Mouse (Mus musculus) limb, embryonic 12.5 days (tissue): Measurements from ENCODE around the gene Olfr464. TPM values are rescaled to one million over a fixed set of nuclear protein-coding genes. Genes with fewer than 3 reads are reported as not detected.
A peak's percentile ranks its signal among the peaks of the same experiment; 100 is the strongest.

Experiments used
- ATAC-seq: fragments of 200-750 bp; cut with Nextera tagmentation; 2 replicates; pipeline ENCODE4 v1.8.0; 2017; ENCODE audit warnings: low read depth, moderate TSS enrichment; ENCODE audit not compliant: insufficient number of reproducible peaks, insufficient read depth, low FRiP score, low TSS enrichment
- H3K27ac ChIP-seq: fragments of 300-500 bp; sonication (generic); 2 replicates; pipeline ENCODE4 v1.5.1; 2016; ENCODE audit warnings: mild to moderate bottlenecking, moderate library complexity
- H3K27me3 ChIP-seq: fragments of 300-500 bp; sonication (generic); 2 replicates; pipeline ENCODE4 v1.6.1; 2016; ENCODE audit warnings: mild to moderate bottlenecking, moderate library complexity
- H3K36me3 ChIP-seq: fragments of 300-500 bp; sonication (generic); 2 replicates; pipeline ENCODE4 v1.6.1; 2016; ENCODE audit warnings: mild to moderate bottlenecking, moderate library complexity
- H3K4me1 ChIP-seq: fragments of 300-500 bp; sonication (generic); replicated peaks from 2 replicates; pipeline ENCODE4 v1.6.1; 2016
- H3K4me2 ChIP-seq: fragments of 300-500 bp; sonication (generic); 2 replicates; pipeline ENCODE4 v1.6.1; 2016; ENCODE audit warnings: mild to moderate bottlenecking, moderate library complexity
- H3K4me3 ChIP-seq: fragments of 300-500 bp; sonication (generic); replicated peaks from 2 replicates; pipeline ENCODE4 v1.5.1; 2016; ENCODE audit warnings: mild to moderate bottlenecking
- H3K9ac ChIP-seq: fragments of 300-500 bp; sonication (generic); replicated peaks from 2 replicates; pipeline ENCODE4 v1.6.1; 2016; ENCODE audit warnings: mild to moderate bottlenecking, moderate library complexity
- H3K9me3 ChIP-seq: fragments of 300-500 bp; sonication (generic); 2 replicates; pipeline ENCODE4 v1.6.1; 2016; ENCODE audit warnings: mild to moderate bottlenecking, moderate library complexity
- WGBS: fragments of 180-500 bp; shearing (Covaris S2); methylation state at CpG from one replicate; pipeline ENCODE4 v1.1.7; 2016; 5-methylcytosine and 5-hydroxymethylcytosine counted together
- polyA plus RNA-seq: library from polyadenylated mRNA; unstranded; fragments of >200 nt; fragmentation: Nextera tagmentation; extraction: Ambion mirVana; gene quantifications from 2 replicates; pipeline ENCODE4 v1.2.1, GENCODE M21; 2016

Gene Olfr464
- polyA plus RNA-seq, 1 experiment from 2014 or later = not detected

DNA sequence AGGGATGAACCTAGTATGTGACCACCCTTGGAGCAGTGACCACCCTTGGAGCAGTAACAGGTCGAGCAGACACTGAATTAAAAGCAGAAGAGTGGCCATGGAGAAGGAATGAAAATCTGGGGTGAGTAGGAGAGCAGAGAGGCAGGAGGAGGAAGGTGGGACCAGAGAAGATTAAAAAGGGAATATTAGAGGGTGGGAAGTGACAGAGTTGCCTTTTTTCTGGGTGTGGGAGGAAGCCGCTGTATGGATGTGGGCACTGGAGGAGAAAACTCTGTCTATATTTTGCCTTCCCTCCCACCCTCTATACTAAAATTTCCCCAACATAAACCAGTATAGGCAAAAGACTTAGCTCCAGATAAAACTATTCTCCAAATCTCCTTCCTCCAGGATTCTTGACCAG lies 466 bp downstream of the Olfr464 start:
- H3K9me3 ChIP-seq = no peaks in the 10 kb centered on the region
- no peaks in the 10 kb centered on the region for H3K4me1 ChIP-seq
- H3K4me2 ChIP-seq = no peak overlapping the region
- H3K27ac ChIP-seq = no peak overlapping the region
- H3K27me3 ChIP-seq = peaks cover 3% of the 10 kb centered on the region; the same call in 1 of the 2 replicates
- no peak overlapping the region for H3K4me3 ChIP-seq
- H3K9ac ChIP-seq = no peak overlapping the region
- no peak for ATAC-seq
- 59% methylated on average over 2 of the region's 2 CpGs for WGBS
- H3K36me3 ChIP-seq = no peaks in the 10 kb centered on the region

DNA sequence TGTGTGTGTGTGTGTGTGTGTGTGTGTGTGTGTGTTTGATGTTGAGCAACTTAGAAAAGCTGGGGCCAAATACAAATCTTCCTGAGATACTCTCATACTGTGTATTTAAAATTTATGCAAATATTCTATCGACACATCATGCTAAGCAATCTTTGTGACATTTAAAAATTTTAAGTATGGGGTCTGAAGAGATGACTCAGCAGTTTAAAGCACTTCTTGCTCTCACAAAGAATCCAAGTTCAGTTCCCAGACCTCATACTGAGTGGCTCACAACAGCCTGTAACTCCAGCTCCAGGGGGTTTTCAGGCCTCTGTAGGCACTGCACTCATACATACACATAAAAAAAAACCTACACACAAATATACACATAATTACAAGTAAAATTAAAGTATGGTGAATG lies 4.8 kb downstream of the Olfr464 start:
- H3K27me3 ChIP-seq = no peaks in the 10 kb centered on the region
- no peak overlapping the region for H3K4me3 ChIP-seq
- H3K4me1 ChIP-seq = no peaks in the 10 kb centered on the region
- 84% methylated on average over 1 of the region's 1 CpGs for WGBS
- H3K9me3 ChIP-seq = no peaks in the 10 kb centered on the region
- H3K36me3 ChIP-seq = no peaks in the 10 kb centered on the region
- no peak overlapping the region for H3K9ac ChIP-seq
- no peak for ATAC-seq
- no peak overlapping the region for H3K4me2 ChIP-seq
- no peak overlapping the region for H3K27ac ChIP-seq

DNA sequence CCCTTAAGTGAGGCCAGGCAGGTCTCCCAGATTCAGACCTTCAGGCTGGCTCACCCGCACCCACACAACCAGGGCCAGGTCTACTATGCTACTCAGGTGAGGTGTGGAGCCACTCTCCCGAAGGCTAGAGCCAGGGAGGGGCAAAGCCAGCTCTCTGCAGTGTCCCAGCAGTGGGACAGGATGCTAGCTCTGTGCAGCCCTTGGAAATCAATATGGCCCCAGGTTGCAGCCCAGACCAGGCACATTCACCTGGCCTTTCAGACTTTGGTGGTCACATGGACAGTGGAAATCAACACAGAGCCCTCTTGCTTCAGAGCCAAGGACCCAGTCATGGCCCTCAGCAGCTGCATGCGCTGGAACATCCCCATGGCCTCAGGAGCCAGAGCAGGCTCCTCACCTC lies 16.4 kb downstream of the Olfr464 start:
- no peak overlapping the region for H3K9ac ChIP-seq
- H3K27me3 ChIP-seq = no peaks in the 10 kb centered on the region
- H3K36me3 ChIP-seq = no peaks in the 10 kb centered on the region
- ATAC-seq = no peak
- H3K9me3 ChIP-seq = no peaks in the 10 kb centered on the region
- H3K4me2 ChIP-seq = no peak overlapping the region
- H3K4me3 ChIP-seq = no peak overlapping the region
- no peaks in the 10 kb centered on the region for H3K4me1 ChIP-seq
- 74% methylated on average over 3 of the region's 3 CpGs for WGBS
- H3K27ac ChIP-seq = no peak overlapping the region

GRCm38 (mm10) chr11:87897287-87897686 lies 23.5 kb downstream of the Olfr464 start, which contains the start of gene Olfr463:
Olfr463 (minus strand) TSS chr11:87897387.
- no peaks in the 10 kb centered on the region; the same call in 1 of the 2 replicates for H3K4me1 ChIP-seq
- H3K9me3 ChIP-seq = no peaks in the 10 kb centered on the region
- H3K27ac ChIP-seq = no peak within 1 kb of the TSS
- H3K4me2 ChIP-seq = no peak within 1 kb of the TSS
- H3K4me3 ChIP-seq = no peak within 1 kb of the TSS
- no peak within 1 kb of the TSS for H3K9ac ChIP-seq
- peaks cover 11% of the 10 kb centered on the region for H3K27me3 ChIP-seq
- no peak for ATAC-seq
- H3K36me3 ChIP-seq = no peaks in the 10 kb centered on the region

DNA sequence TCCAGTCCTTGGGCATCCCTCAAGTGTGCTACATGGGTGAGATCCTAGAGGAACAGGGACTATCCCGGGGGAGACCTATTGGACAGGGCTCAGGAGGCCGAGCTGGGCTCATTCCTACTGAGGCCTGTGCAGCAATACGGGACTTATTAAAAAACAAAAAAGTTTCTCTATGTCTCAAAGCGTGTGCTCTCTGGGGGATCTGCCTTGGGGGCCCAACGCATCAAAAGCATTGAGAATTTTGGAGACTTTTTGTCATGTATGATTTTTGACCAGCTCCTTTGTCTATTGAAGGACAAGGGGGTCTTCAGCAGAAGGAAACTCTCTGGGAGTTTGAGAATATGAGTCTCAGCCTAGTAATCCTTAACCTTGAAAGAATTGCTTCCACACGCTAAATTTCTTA lies 28.6 kb downstream of the Olfr464 start, which contains the start of gene Olfr462:
Gene Olfr462, minus strand, starts transcription at position 101 of the 400 bp plus-strand sequence.
- H3K9me3 ChIP-seq = no peaks in the 10 kb centered on the region
- no peaks in the 10 kb centered on the region for H3K27me3 ChIP-seq
- no peaks in the 10 kb centered on the region for H3K4me1 ChIP-seq
- WGBS = 90% methylated on average over 6 of the region's 6 CpGs
- no peak for ATAC-seq
- H3K4me2 ChIP-seq = no peak within 1 kb of the TSS
- H3K36me3 ChIP-seq = no peaks in the 10 kb centered on the region
- no peak within 1 kb of the TSS for H3K4me3 ChIP-seq
- H3K9ac ChIP-seq = no peak within 1 kb of the TSS
- no peak within 1 kb of the TSS for H3K27ac ChIP-seq

DNA sequence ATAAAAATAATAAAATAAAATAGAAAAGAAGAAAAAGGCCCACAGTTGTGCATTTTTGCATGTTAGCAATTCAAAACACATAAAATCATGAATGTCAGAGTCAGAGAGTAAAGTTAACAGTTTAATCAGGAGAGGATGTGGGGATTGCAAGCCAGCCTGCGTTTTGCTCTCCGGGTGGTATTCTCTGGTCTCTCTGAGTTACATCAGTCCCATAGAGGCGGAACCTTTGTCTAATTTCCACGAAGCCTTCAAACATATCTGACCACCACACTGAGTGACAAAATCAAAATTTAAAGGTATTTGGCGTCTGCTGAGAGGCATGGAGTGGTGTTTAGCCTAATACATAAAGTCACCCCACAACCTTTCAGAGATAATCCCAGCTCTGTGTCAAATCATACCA lies 35.9 kb downstream of the Olfr464 start:
- no peaks in the 10 kb centered on the region for H3K36me3 ChIP-seq
- H3K27me3 ChIP-seq = no peaks in the 10 kb centered on the region
- ATAC-seq = no peak
- H3K27ac ChIP-seq = no peak overlapping the region
- H3K4me2 ChIP-seq = no peak overlapping the region
- no peak overlapping the region for H3K4me3 ChIP-seq
- H3K9ac ChIP-seq = no peak overlapping the region
- peaks cover 9% of the 10 kb centered on the region; the same call in 1 of the 2 replicates for H3K4me1 ChIP-seq
- 81% methylated on average over 5 of the region's 5 CpGs for WGBS
- H3K9me3 ChIP-seq = no peaks in the 10 kb centered on the region

GRCm38 (mm10) chr11:87883493-87883892 lies 37.3 kb downstream of the Olfr464 start:
- WGBS = 45% methylated on average over 5 of the region's 5 CpGs
- no peak for ATAC-seq

GRCm38 (mm10) chr11:87881714-87882113 lies 39.1 kb downstream of the Olfr464 start:
- Histone ChIP-seq H3K36me3 (no peaks in the 10 kb centered on the region), H3K9ac (no peak overlapping the region), H3K4me3 (no peak overlapping the region), H3K27ac (no peak overlapping the region), H3K4me2 (no peak overlapping the region), H3K27me3 (no peaks in the 10 kb centered on the region), H3K4me1 (peaks cover 14% of the 10 kb centered on the region; the same call in 1 of the 2 replicates), H3K9me3 (no peaks in the 10 kb centered on the region)
- no peak for ATAC-seq
- 65% methylated on average over 4 of the region's 4 CpGs for WGBS

More at GRCm38 (mm10) chr11:87883493-87883892, 37.3 kb downstream of the Olfr464 start:
- no peak overlapping the region for H3K4me2 ChIP-seq
- H3K9ac ChIP-seq = no peak overlapping the region
- H3K36me3 ChIP-seq = no peaks in the 10 kb centered on the region
- H3K4me1 ChIP-seq = peaks cover 14% of the 10 kb centered on the region; the same call in 1 of the 2 replicates
- no peaks in the 10 kb centered on the region for H3K27me3 ChIP-seq
- no peak overlapping the region for H3K27ac ChIP-seq
- H3K4me3 ChIP-seq = no peak overlapping the region
- H3K9me3 ChIP-seq = no peaks in the 10 kb centered on the region

DNA sequence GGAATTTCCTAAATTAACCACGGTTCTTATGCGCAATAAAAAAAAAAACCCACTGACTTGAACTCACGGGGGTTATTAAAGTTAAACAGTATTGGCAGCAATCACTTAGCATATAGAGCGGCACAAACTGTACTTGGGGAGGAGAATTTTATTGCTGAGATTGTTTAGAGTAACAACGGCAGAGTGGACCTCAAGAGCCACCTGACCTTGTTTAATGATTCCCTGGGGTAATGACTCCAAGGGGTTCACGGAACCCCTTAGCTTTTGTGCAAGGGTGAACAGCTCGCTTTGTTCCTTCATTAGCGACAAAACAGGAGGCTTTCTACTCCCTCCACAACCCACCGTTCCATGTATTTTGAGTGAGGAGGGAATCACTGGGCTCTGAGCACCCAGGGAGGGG lies 40.9 kb downstream of the Olfr464 start:
- Histone ChIP-seq H3K27me3 (no peaks in the 10 kb centered on the region), H3K4me3 (no peak overlapping the region), H3K36me3 (no peaks in the 10 kb centered on the region), H3K4me2 (no peak overlapping the region), H3K9ac (no peak overlapping the region), H3K27ac (peak overlapping the region; percentile 51; the same call in 1 of the 2 replicates), H3K4me1 (peaks cover 14% of the 10 kb centered on the region; the same call in 1 of the 2 replicates), H3K9me3 (no peaks in the 10 kb centered on the region)
- no peak for ATAC-seq
- WGBS = 41% methylated on average over 9 of the region's 9 CpGs

DNA sequence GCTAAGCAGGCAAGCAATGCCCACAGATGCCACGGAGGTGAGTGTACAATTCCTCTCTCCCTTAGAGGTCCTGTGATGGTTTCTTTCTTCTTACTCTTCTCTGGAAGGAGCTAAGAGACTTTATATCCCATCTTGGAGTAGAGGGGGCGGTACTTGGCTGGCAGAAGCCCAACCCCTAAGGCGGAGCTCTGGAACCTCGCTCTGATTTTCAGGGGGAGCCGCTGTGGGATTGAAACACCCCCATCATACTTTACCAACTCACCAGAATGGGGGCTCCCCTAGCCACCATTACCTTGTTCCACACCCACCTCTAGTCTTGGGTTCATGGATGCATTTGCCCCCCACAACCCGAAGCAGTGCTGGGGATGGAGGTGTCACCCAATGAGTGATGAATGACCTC lies 45.3 kb downstream of the Olfr464 start, which contains the start of gene Epx:
Gene Epx, minus strand, starts transcription at position 101 of the 400 bp plus-strand sequence.
- WGBS = 82% methylated on average over 6 of the region's 6 CpGs
- no peak within 1 kb of the TSS for H3K4me2 ChIP-seq
- no peaks in the 10 kb centered on the region for H3K36me3 ChIP-seq
- ATAC-seq = no peak
- H3K27me3 ChIP-seq = no peaks in the 10 kb centered on the region; the same call in 1 of the 2 replicates
- H3K9ac ChIP-seq = no peak within 1 kb of the TSS
- no peak within 1 kb of the TSS for H3K27ac ChIP-seq
- H3K4me3 ChIP-seq = no peak within 1 kb of the TSS
- H3K4me1 ChIP-seq = peaks cover 11% of the 10 kb centered on the region; the same call in 1 of the 2 replicates
- no peaks in the 10 kb centered on the region for H3K9me3 ChIP-seq

DNA sequence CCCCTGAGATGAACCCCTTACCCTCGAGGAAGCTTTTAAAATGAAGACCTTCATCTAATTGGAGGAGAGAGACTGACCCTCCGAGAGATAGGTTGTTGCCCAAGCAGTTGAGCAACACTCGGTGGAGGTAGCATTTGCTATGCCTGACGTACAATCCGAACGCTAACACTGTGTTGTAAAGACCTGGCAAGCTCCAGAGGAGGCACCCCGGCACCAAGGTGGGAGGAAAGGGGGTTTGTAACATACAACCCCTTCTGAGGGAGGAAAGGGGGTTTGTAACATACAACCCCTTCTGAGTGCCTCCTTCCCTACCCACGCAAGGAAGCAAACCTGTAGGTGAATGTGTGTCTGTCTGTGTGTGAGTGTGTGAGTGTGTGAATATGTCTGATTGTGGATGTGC lies 49.0 kb downstream of the Olfr464 start:
- H3K4me3 ChIP-seq = no peak overlapping the region
- no peak for ATAC-seq
- WGBS = 38% methylated on average over 8 of the region's 8 CpGs
- no peaks in the 10 kb centered on the region; the same call in 1 of the 2 replicates for H3K4me1 ChIP-seq
- no peak overlapping the region for H3K27ac ChIP-seq
- H3K4me2 ChIP-seq = no peak overlapping the region
- H3K36me3 ChIP-seq = no peaks in the 10 kb centered on the region
- H3K27me3 ChIP-seq = no peaks in the 10 kb centered on the region; the same call in 1 of the 2 replicates
- no peak overlapping the region for H3K9ac ChIP-seq
- no peaks in the 10 kb centered on the region for H3K9me3 ChIP-seq

DNA sequence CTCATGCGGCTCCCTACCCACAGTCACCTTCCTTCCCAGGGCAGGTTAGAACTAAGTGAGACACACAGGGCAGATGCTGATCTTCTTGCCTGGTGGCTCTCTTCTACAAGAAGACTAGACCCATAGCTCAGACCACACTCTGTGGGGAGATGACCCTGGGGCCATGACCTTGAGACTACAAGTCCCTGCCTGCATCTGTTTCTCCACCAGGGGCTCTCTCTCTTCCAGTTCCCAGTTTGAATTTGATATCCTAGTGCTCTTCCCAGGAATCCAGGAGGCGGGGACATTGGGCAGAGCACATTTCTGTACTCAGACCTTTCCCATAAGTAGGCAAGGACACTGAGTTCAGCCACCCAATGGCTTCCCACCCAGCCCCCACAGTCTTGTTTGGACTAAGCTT lies 50.7 kb downstream of the Olfr464 start:
- no peak overlapping the region for H3K9ac ChIP-seq
- 77% methylated on average over 2 of the region's 2 CpGs for WGBS
- no peak overlapping the region for H3K27ac ChIP-seq
- no peak for ATAC-seq
- H3K4me3 ChIP-seq = no peak overlapping the region
- no peaks in the 10 kb centered on the region; the same call in 1 of the 2 replicates for H3K27me3 ChIP-seq
- no peaks in the 10 kb centered on the region; the same call in 1 of the 2 replicates for H3K4me1 ChIP-seq
- no peaks in the 10 kb centered on the region for H3K9me3 ChIP-seq
- no peaks in the 10 kb centered on the region for H3K36me3 ChIP-seq
- no peak overlapping the region for H3K4me2 ChIP-seq
